Mouse (Mus musculus) forebrain, embryonic 12.5 days (tissue): ENCODE results near the gene Laptm4a. TPM values are rescaled to one million over a fixed set of nuclear protein-coding genes. Genes with fewer than 3 reads are reported as not detected.

ENCODE experiments used
- ATAC-seq: fragments of 200-750 bp; cut with Nextera tagmentation; 2 replicates; pipeline ENCODE4 v1.8.0; 2017; ENCODE audit warnings: moderate TSS enrichment; ENCODE audit not compliant: low FRiP score
- H3K27ac ChIP-seq: fragments of 300-500 bp; sonication (generic); 2 replicates; pipeline ENCODE4 v1.5.1; 2016; ENCODE audit warnings: mild to moderate bottlenecking
- H3K27me3 ChIP-seq: fragments of 300-500 bp; sonication (generic); 2 replicates; pipeline ENCODE4 v1.6.1; 2016; ENCODE audit warnings: mild to moderate bottlenecking
- H3K36me3 ChIP-seq: fragments of 300-500 bp; sonication (generic); replicated peaks from 2 replicates; pipeline ENCODE4 v1.6.1; 2016; ENCODE audit warnings: mild to moderate bottlenecking
- H3K4me1 ChIP-seq: fragments of 300-500 bp; sonication (generic); 2 replicates; pipeline ENCODE4 v1.6.1; 2016
- H3K4me2 ChIP-seq: fragments of 300-500 bp; sonication (generic); 2 replicates; pipeline ENCODE4 v1.6.1; 2016; ENCODE audit warnings: mild to moderate bottlenecking, moderate library complexity
- H3K4me3 ChIP-seq: fragments of 300-500 bp; sonication (generic); replicated peaks from 2 replicates; pipeline ENCODE4 v1.5.1; 2016; ENCODE audit warnings: mild to moderate bottlenecking
- H3K9ac ChIP-seq: fragments of 300-500 bp; sonication (generic); 2 replicates; pipeline ENCODE4 v1.6.1; 2016; ENCODE audit warnings: mild to moderate bottlenecking
- H3K9me3 ChIP-seq: fragments of 300-500 bp; sonication (generic); 2 replicates; pipeline ENCODE4 v1.6.1; 2016
- WGBS: fragments of 180-500 bp; shearing (Covaris S2); methylation state at CpG from one replicate; pipeline ENCODE4 v1.1.7; 2016; 5-methylcytosine and 5-hydroxymethylcytosine counted together
- polyA plus RNA-seq: library from polyadenylated mRNA; unstranded; fragments of >200 nt; fragmentation: Nextera tagmentation; extraction: Ambion mirVana; gene quantifications from 2 replicates; pipeline ENCODE4 v1.2.1, GENCODE M21; 2016

The Laptm4a gene
- polyA plus RNA-seq, 1 experiment from 2014 or later = 212 TPM

GRCm38 (mm10) chr12:8889117-8889665 is 32.3 kb upstream of the Laptm4a start:
- Histone ChIP-seq H3K9ac (no peak overlapping the region), H3K27ac (no peak overlapping the region), H3K36me3 (no peaks in the 10 kb centered on the region), H3K4me3 (no peak overlapping the region), H3K4me2 (no peak overlapping the region), H3K9me3 (no peaks in the 10 kb centered on the region), H3K27me3 (peaks cover 7% of the 10 kb centered on the region; the same call in 1 of the 2 replicates), H3K4me1 (peaks cover 19% of the 10 kb centered on the region)
- ATAC-seq = peak; percentile 30; the same call in 1 of the 2 replicates
- WGBS = 23% methylated on average over 10 of the region's 10 CpGs

- ATAC-seq = no peak
- peaks cover 9% of the 10 kb centered on the region; the same call in 1 of the 2 replicates for H3K4me1 ChIP-seq
- no peaks in the 10 kb centered on the region for H3K36me3 ChIP-seq
- no peaks in the 10 kb centered on the region for H3K27me3 ChIP-seq
- no peak overlapping the region for H3K27ac ChIP-seq
- H3K9me3 ChIP-seq = no peaks in the 10 kb centered on the region
- H3K4me3 ChIP-seq = no peak overlapping the region
- H3K9ac ChIP-seq = no peak overlapping the region
- 46% methylated on average over 13 of the region's 21 CpGs for WGBS
- peak overlapping the region; percentile 31 for H3K4me2 ChIP-seq
These were observed 28.5 kb upstream of the Laptm4a start for GRCm38 (mm10) chr12:8892876-8893532.

GRCm38 (mm10) chr12:8897140-8897539 is 24.3 kb upstream of the Laptm4a start:
- no peak overlapping the region for H3K27ac ChIP-seq
- no peaks in the 10 kb centered on the region for H3K36me3 ChIP-seq
- WGBS = 74% methylated on average over 7 of the region's 7 CpGs
- ATAC-seq = no peak
- H3K4me1 ChIP-seq = peaks cover 25% of the 10 kb centered on the region
- no peak overlapping the region for H3K9ac ChIP-seq
- H3K4me2 ChIP-seq = no peak overlapping the region
- no peaks in the 10 kb centered on the region for H3K9me3 ChIP-seq
- no peaks in the 10 kb centered on the region for H3K27me3 ChIP-seq
- no peak overlapping the region for H3K4me3 ChIP-seq

- H3K36me3 ChIP-seq = no peaks in the 10 kb centered on the region
- WGBS = 55% methylated on average over 19 of the region's 19 CpGs
- no peak for ATAC-seq
- H3K4me3 ChIP-seq = no peak overlapping the region
- H3K9me3 ChIP-seq = no peaks in the 10 kb centered on the region
- H3K4me2 ChIP-seq = no peak overlapping the region
- H3K9ac ChIP-seq = no peak overlapping the region
- H3K4me1 ChIP-seq = peaks cover 16% of the 10 kb centered on the region
- H3K27ac ChIP-seq = no peak overlapping the region
- no peaks in the 10 kb centered on the region for H3K27me3 ChIP-seq
These were observed 22.3 kb upstream of the Laptm4a start for GRCm38 (mm10) chr12:8898879-8899785.

GRCm38 (mm10) chr12:8900107-8900698 is 21.3 kb upstream of the Laptm4a start:
- no peaks in the 10 kb centered on the region for H3K36me3 ChIP-seq
- no peak overlapping the region for H3K4me3 ChIP-seq
- no peak overlapping the region for H3K9ac ChIP-seq
- 19% methylated on average over 4 of the region's 4 CpGs for WGBS
- H3K27me3 ChIP-seq = no peaks in the 10 kb centered on the region
- no peak overlapping the region for H3K27ac ChIP-seq
- no peak for ATAC-seq
- H3K9me3 ChIP-seq = no peaks in the 10 kb centered on the region
- H3K4me1 ChIP-seq = peaks cover 16% of the 10 kb centered on the region
- H3K4me2 ChIP-seq = no peak overlapping the region

GRCm38 (mm10) chr12:8900919-8901663 is 20.4 kb upstream of the Laptm4a start:
- no peaks in the 10 kb centered on the region for H3K36me3 ChIP-seq
- H3K9ac ChIP-seq = no peak overlapping the region
- H3K27ac ChIP-seq = no peak overlapping the region
- no peak overlapping the region for H3K4me2 ChIP-seq
- no peaks in the 10 kb centered on the region for H3K27me3 ChIP-seq
- peaks cover 16% of the 10 kb centered on the region for H3K4me1 ChIP-seq
- no peak for ATAC-seq
- H3K9me3 ChIP-seq = no peaks in the 10 kb centered on the region
- H3K4me3 ChIP-seq = no peak overlapping the region
- 68% methylated on average over 5 of the region's 5 CpGs for WGBS

GRCm38 (mm10) chr12:8901934-8902333 is 19.5 kb upstream of the Laptm4a start:
- 26% methylated on average over 2 of the region's 2 CpGs for WGBS
- Histone ChIP-seq H3K4me3 (no peak overlapping the region), H3K9ac (no peak overlapping the region), H3K27ac (no peak overlapping the region), H3K9me3 (no peaks in the 10 kb centered on the region), H3K27me3 (no peaks in the 10 kb centered on the region), H3K4me2 (no peak overlapping the region), H3K36me3 (no peaks in the 10 kb centered on the region), H3K4me1 (peaks cover 16% of the 10 kb centered on the region)
- no peak for ATAC-seq

- no peak overlapping the region for H3K9ac ChIP-seq
- no peak for ATAC-seq
- H3K4me2 ChIP-seq = no peak overlapping the region
- H3K4me1 ChIP-seq = peaks cover 16% of the 10 kb centered on the region
- H3K27ac ChIP-seq = no peak overlapping the region
- no peaks in the 10 kb centered on the region for H3K9me3 ChIP-seq
- H3K27me3 ChIP-seq = no peaks in the 10 kb centered on the region
- WGBS = 28% methylated on average over 3 of the region's 3 CpGs
- H3K4me3 ChIP-seq = no peak overlapping the region
- no peaks in the 10 kb centered on the region for H3K36me3 ChIP-seq
These were observed 19.0 kb upstream of the Laptm4a start for GRCm38 (mm10) chr12:8902479-8902878.

- Histone ChIP-seq H3K9me3 (no peaks in the 10 kb centered on the region), H3K27me3 (no peaks in the 10 kb centered on the region), H3K4me1 (peaks cover 9% of the 10 kb centered on the region), H3K36me3 (no peaks in the 10 kb centered on the region), H3K27ac (peak overlapping the region; percentile 5; the same call in 1 of the 2 replicates), H3K4me3 (no peak overlapping the region), H3K4me2 (0 out of 2 replicates have a peak overlapping the region, but pooled peaks have one; percentile 21), H3K9ac (peak overlapping the region; percentile 50; the same call in 1 of the 2 replicates)
- WGBS = 10% methylated on average over 16 of the region's 16 CpGs
- ATAC-seq = peak; percentile 78
These were observed 8.4 kb upstream of the Laptm4a start for GRCm38 (mm10) chr12:8912860-8913685.

- no peak overlapping the region for H3K4me2 ChIP-seq
- no peak overlapping the region for H3K4me3 ChIP-seq
- 0 out of 2 replicates have a peak overlapping the region, but pooled peaks have one; percentile 0 for H3K27ac ChIP-seq
- H3K27me3 ChIP-seq = no peaks in the 10 kb centered on the region
- peaks cover 9% of the 10 kb centered on the region for H3K4me1 ChIP-seq
- no peaks in the 10 kb centered on the region for H3K9me3 ChIP-seq
- WGBS = 66% methylated on average over 9 of the region's 9 CpGs
- no peaks in the 10 kb centered on the region for H3K36me3 ChIP-seq
- ATAC-seq = no peak
- H3K9ac ChIP-seq = no peak overlapping the region
These were observed 7.6 kb upstream of the Laptm4a start for GRCm38 (mm10) chr12:8913701-8914340.
